Mouse (Mus musculus) CD8-positive naive resting alpha-beta T cell, adult 2 months (primary cell): ENCODE results near the gene Arid5b.
A peak's percentile ranks its signal among the peaks of the same experiment; 100 is the strongest.
"Not testable (repeated sequence)": the region's sequence is repeated elsewhere in the genome, so short reads cannot be mapped to it uniquely, and the experiment has no call there.

Source experiments
- DNase-seq, 2 experiments: peaks; one replicate each; pipeline ENCODE4 v3.0.0; 2022; ENCODE audit warnings: low read depth in 2 of 2, low spot score in 2 of 2

The Arid5b gene

DNA sequence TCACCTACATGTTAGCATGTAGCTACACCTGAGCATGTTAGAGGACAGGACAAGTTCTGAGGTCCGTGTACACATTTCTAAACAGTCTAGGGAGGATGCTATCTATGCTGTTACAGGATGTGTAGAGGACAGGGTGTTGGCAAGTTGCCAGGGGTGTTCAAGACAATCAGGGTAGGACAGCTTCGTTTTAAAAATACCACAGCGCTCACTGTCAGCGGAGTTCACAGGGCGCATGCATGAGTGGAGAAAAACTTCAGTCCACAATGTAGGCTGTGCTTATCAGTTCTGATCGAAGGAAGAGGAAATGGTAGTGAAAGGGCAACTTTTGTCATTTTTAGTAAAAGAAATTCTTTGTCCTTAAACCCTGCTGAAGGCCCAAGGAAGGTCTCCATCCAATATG, 159.3 kb downstream of the Arid5b start:
- DNase-seq, result peak in 1 of 2 experiments; percentile 26

DNA sequence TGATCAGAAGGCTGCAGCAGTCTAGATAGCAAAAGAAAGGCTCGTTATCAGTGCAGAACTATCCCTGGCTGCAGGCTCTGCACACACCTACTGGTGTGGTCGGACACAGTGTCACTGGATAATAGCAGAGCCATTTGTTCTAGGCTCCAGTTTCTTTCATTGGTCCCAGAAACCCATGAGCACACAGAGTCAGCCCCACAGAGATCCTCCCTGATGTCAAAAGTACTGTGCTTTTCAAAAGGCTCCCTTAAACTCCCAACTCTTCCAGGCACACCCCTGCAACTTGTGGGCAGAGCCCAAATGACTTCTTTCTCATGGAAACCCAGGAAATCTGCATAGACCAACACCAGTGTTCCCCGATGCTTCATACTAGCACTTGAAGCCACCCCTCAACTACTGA, 163.6 kb downstream of the Arid5b start:
- no peak for DNase-seq

DNA sequence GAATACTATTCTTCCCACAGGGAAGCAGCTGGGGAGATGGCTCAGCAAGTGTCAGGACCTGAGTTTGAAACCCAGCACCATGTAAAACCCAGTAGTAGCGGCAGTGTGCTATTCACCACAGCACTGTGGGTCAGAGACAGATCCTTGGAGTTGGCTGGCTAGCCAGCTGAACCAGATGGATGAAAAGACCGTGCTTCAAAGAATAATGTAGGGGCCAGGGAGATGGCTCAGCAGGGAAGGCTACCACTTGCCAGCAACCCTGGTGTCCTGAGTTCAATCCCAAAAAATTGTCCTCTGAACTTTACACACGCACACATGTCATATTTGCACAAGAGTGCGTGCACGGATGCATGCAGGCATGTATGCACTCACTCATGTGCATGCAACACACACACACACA, 164.9 kb downstream of the Arid5b start:
- DNase-seq, result no peak

DNA sequence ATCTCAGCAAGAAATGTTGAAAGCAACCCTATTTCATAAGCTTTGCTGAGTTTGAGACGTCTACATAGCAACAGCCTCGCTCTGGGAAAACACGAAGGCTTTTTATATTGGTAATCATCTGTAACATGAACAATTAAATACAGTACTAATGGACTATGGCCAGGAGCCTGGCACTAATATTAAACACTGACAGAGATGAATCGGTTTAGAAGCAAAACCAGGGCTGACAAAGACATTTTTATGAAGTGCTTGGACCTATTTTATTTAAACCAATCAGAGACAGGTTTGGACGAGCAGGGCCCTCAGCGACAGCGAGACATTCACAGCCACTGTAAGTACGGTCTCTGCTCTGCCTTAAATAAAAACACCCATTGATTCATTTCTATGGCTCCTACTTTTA, 165.6 kb downstream of the Arid5b start:
- DNase-seq, result no peak

DNA sequence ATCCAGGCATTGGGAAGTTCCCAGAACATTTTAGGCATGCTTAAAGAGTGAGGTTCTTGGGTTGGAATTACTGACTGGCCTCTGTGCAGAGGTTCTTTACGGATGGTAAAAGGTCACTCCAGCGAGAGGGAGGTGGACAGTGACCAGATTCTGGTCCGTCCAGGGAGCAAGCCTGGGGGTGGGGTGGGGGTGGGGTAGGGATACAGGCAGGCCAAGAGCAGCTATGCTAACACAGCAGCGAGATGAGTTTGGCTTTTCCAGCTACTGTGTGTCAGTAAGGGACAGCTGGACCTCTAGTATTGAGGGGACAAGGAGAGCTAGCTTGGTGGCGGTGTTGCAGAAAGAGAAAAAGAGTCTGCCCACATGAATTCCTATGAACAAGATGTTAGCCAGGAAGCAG, 167.9 kb downstream of the Arid5b start:
- no peak for DNase-seq

DNA sequence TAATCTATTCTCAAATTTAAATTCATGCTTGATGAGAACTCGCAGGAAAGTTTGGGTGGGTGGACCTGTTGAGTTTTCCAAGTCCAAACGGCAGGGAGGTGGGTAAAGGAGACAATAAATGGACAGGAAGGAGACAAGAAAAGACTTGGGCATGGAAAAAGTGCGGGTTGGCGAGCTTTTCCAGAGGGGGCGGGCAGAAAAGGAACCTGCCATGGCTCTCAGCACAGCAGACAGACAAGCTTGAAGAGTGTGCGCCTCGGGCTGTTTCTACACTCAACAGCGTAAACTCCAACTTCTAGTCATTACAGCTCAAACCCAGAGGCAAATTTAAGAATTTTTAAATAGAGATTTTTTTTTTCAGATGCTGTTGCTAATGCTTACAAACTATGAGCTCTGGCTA, 168.4 kb downstream of the Arid5b start:
- DNase-seq, result no peak

DNA sequence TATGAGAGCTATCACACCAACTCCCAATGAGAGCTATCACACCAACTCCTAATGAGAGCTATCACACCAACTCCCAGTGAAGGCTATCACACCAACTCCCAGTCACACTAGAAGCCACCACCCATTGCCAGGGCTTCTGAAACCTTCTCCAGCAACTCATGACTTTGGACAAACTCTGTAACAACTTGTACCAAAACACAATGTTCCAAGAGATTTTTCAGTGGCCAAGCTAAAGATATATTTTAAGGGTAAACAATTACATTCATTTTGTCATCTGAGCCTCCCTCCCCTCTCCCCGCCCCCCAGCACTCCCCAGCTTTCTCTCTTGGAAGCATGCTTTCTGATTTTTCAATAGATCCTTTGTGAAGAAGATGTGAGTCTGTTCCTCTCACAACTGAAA, 168.9 kb downstream of the Arid5b start:
- DNase-seq, result no peak

DNA sequence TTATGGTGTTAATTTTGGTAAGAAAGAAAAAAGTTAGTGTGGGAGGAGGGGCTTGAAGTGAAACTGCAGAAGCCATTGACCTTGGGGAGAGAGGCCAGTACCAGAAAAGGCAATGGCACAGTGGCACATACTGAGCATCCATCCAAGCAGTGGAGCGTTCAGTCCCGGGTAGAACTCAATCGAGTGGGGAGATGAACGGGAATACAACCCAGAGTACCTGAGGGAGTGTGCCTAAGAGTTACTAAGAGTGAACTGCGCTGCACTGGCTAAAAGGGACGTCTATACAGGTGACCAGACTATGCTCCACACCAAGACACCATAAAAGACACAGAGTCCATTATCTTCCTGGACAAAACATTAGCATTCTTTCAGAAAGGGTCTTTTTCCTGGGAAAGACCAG, 170.8 kb downstream of the Arid5b start:
- no peak for DNase-seq

DNA sequence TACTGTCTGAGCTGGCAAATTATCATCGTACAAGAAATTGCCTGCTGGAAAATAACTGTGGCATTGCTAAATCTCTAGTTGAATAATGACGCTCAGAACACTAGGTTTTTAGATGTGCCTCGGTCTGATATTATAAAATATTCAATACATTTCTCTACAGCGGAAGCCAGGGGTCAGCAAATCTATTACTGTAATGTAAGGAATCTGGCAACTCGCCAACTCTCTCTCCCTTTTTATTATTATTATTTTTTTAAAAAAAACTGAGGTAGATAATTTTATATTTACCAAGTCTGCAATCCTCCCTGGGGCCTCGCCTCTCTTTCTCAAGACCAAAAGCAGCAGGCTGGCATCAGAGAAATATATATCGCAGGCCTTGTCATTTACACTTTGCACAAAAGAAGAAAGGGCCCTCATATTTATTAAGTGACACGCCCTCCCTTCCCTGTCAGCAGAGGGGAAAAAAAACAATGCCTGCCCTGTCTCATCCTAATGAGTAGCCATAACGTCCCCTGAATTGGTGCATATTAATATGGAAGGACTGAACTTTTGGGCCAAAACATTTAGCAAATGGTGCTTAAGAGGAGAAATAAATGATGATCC, 172.1 kb downstream of the Arid5b start:
- DNase-seq, result no peak

DNA sequence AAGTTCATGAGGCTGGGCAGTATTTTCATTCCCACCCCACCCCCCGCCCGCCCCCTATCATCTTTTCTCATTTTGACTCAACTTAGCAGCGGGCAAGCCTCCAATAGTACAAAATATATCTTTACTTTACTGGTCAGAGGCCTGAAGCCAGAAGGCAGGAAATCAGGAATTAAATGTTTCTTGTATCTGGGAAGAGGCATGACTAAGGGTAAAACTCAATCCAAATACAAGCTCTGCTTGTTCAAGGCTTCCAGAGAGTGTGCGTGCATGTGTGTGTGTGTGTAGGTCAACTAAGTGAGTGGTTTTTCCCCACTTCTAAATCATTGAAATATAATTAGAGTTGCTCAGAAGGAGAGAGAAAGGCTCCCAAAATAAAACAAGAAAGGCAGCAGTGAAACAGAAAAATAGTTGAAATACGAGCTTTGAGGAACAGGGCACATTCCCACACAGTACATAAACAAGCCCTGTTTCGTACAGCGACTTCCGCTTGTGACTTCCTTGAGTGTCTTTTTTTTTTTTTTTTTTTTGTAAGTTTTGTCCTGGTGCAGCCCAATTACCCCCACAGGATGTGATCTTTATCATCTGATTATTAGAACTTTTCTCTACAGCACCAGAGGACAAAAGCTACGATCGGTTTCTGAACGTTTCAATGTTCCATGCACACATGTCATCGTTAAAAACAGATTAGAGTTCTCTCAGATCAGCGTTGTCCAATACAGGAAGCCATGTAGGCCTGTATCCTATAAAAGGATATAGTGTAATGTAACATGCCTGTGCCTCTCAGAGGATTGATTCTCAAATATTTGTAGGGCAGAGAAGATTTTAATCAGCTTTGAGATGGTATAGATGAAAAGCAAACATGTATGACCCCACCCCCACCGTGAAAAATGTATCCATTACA, 173.4 kb downstream of the Arid5b start:
- peak in 1 of 2 experiments; percentile 18 for DNase-seq

DNA sequence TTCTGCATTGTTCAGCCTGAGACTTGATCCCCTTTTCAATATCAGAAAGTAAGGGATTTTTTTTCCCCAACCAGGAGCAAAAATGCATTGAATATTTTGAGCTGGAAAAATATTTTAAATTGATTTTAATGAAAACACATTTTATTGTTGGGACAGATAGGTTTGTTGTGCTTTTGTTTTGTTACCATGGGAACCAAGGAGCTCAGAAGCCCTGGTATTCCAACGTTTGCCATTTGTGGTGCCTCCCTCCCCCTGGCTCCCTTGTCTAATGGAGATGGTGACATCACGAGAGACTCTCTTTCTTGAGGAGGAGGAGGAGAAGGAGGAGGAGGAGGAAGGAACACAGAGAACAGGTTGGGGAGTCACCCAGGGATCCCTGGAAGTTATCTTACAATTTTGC, 174.1 kb downstream of the Arid5b start:
- DNase-seq, result no peak

DNA sequence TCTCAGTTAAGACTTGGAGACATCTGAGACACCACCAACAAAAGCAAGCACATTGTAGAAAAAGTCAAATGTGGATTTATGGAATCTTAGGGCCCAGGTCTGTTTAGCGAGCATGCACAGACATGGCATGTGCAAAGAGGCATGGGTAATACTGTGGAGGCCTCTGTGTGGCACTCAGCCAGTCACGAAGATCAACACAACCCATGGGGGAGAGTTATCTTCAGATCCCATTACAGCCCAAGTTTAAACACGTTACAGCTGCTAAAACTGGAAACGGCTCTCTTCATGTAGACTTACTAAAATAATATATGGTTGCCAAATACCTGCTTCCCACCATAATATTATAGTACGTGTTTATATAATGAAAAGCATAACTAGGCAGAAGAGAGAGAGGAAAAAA, 174.6 kb downstream of the Arid5b start:
- no peak for DNase-seq

DNA sequence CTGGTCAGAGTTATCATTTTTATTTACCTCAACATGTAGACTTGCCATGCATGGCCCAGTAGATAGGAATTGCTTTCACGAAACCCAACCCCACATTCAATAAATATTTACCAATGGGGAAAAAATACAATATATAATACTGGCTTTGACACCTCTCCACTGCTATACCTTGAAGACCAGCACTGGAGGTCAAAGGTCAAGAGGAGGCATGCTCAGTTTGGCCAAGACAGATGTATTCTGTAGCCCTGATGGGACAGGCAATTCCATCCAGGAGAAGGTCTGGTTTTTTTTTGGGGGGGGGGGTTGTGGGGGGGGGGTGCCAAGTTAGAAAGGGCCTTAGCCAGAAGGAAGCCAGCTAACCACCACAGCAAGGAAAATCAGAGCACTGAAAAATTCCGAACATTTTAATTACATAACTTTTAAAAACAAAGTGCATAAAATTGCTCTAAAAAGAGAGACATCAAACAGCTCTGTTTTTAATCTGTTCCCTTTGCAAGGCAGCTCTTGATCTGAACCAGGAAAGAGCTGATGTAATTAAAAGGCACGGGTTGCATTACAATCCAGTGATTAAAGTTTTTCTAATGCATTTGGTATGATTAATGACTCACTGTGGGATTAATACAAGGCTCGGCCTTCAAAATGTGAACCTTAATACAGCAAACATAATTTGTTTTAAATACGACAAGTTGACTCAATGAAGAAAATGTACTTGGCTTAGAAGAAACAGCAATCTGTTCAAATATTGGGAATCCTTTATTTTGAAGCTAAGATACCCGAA, 175.3 kb downstream of the Arid5b start:
- DNase-seq, result no peak

DNA sequence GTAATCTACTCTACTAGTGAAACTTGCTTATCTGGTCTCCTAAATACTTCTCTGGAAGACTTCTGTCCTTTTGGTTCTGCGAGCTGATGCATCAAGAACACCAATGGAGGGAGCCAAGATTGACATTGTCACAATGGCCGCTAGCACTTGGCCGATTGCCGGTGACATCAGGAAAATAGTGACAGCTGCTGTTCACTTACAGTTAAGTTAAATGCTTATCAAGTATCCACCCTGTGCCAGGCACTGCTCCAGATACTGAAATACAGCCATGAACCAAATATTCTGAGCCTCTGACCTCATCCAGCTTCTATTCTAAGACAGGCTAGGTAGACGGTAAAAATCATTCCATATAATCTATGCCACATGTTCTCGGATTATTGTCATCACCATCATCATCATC, 176.0 kb downstream of the Arid5b start:
- no peak for DNase-seq

DNA sequence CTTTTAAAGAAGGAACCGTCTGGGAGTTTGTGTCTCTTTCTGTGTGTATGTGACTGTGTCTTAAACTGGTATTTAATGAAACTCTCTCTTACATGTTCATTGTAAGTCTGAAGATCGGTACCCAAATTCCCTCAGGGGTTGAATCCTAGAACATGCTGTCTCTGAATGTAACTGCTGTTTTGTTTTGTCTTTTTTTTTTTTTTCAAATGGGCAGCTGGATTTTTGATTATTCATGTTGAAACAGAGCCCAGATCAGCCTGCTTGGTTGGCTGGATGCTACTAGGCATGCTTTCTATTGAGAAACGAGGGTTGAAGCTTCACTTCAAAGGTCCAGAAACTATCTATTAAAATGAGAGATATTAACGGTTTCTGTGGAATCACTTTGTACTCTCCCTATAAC, 177.3 kb downstream of the Arid5b start:
- no peak for DNase-seq

DNA sequence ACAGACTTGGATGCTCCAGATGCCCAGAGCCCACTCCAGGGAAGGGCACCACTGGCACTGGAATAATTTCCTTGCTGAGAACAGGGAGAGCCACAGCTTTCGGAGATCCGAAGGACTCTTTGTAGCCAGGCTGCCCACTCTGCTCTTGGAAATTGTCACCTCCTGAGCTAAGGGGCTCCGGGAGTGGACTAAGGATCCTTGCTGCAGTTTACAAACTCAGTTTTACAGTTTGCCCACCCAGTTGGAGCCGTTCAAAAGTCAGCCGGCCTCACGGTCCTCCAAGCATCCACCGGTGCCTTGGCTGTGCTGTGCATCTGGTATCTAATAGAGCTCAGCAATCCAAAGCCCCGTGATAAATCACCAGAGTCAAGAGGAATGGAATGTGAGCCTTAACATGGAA, 178.0 kb downstream of the Arid5b start:
- DNase-seq, result no peak

DNA sequence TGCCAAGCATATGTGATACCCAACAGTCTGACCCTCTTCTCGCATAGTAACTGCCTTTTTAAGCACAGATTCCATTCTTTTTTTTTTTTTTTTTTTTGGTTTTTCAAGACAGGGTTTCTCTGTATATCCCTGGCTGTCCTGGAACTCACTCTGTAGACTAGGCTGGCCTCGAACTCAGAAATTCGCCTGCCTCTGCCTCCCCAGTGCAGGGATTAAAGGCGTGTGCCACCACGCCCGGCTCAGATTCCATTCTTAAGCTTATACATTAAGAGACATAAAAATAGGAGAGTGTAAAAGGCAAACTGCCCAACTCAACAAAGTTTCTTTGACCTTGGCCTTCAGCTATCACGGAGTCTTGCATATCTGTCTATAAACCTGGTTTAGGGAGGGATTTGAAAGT, 178.7 kb downstream of the Arid5b start:
- not testable (repeated sequence) for DNase-seq

DNA sequence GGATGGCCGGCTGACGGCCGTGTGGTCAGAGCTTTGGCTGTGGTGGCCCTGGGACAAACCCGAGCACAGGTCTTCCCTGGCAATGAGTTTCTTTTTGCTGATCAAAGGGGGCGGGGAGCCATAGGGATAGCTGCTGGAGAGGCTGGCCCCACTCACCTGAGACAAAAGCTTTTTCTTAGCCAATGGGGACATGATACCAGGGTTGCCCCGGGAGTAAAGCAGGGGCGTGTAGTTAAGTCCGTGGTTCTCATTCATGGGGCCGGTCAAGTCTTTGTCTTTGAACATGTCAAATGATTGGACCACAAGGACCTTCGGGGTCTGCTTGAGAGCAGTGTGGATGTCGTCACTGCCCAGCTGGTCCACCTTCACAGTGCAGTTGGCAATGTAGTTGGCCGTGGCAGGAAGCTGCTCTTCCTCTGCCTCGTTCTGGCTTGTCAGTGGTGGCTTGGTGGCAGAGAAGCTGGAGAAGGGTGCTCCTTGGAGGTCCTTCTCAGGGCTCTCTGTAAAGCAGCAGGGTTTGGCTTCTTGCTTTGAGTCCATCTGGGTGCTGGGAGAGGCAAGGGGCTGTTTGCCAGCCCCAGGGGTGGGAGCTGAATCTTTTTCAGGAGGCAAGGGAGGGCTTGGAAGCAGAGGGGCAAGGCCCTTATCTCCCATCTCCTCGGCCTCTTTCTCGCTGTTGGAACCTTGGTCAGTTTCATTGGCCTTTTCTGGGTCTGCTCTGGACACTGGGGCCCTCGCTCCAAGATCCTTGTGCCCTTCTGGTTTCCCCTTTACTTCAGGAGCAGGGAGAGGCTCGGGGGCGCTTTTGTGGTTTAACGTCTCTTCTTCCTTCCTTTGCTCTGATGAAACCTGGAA, 180.5 kb downstream of the Arid5b start:
- no peak for DNase-seq

DNA sequence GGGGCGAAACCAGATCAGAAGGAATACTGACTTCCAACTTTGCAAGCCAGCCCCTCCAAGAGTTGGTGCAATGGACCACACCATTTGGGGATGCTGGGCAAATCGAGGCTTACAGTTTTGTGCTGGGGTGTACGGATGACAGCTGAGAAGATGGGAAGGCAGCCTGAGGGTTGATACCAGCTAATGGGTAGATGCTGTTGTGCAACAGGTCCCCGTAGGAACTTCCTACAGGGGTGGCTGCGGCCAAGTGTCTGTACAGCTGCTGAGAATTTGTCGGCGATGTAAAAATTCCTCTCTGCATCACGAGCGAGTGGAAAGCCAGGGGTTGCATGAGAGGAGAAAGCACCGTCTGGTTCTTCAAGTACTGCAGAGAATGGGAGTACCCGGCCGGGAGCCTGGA, 182.1 kb downstream of the Arid5b start:
- no peak for DNase-seq

DNA sequence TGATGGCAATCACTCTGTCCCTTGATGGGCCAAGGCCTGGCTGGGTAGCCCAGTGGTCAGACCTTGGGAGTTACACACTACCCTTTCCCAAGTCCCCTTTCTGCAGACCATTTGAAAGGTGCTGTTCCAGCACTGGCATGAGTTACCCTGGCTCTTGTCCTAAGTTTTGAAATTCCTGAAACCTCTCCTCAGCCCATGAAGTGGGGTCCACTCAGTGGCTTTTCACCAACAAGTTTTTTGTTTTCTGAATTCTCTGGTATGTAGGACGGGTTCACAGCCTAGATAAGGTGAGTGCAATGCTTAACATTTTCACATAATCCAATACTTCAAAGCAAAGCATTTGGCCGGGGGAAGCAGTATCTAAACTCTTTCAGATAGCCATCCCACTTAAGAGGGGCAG, 183.4 kb downstream of the Arid5b start:
- DNase-seq, result no peak

DNA sequence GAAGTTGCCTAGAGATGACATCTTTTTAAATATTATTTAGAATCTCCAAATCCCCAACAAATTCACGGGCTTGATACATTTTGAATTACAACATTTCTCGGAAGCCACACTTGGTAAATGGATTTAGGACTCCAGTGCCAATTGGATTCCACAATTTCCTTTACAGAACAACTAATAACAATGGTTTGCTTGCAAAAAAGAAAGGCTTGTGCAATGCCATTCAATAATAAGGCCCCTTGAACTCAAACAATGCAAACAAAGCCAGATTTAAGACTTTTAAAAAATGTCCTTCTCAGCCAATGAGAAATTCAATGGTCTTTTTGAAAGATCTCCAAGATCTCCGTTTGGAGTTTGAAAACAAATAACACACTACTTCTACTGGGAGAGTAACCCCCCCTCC, 185.0 kb downstream of the Arid5b start:
- no peak for DNase-seq
